Mouse (Mus musculus): ENCODE data around the gene Piwil4. TPM values are rescaled to one million over a fixed set of nuclear protein-coding genes. Genes with fewer than 3 reads are reported as not detected.

Piwil4 gene
- polyA plus RNA-seq, 1 experiment from 2014 or later: 0.21 TPM

- no peaks in the 10 kb centered on the region for H3K36me3 ChIP-seq (ENCODE audit: control insufficient read depth, insufficient read depth, low read length)
- H3K4me2 ChIP-seq (ENCODE audit: low read depth, low read length): no peak overlapping the region
- WGBS: 22% methylated on average over 7 of the region's 7 CpGs
- H3K27ac ChIP-seq (replicated peaks; ENCODE audit: low read depth, low read length): no peak overlapping the region
- no peaks in the 10 kb centered on the region for H3K4me1 ChIP-seq (ENCODE audit: control insufficient read depth, insufficient read depth, low read length)
- H3K27me3 ChIP-seq (replicated peaks; ENCODE audit: control insufficient read depth, insufficient read depth, low read length): no peaks in the 10 kb centered on the region
- no peak overlapping the region for H3K4me3 ChIP-seq (ENCODE audit: low read depth, low read length)
- no peaks in the 10 kb centered on the region for H3K9me3 ChIP-seq (ENCODE audit: control insufficient read depth, low read length)
- H3K9ac ChIP-seq (ENCODE audit: low read depth, low read length): no peak overlapping the region
- peak; percentile 52 for DNase-seq (ENCODE audit: low spot score)
- ATAC-seq (ENCODE audit: low read depth): peak; percentile 39; the same call in 1 of the 2 replicates
Measured at GRCm38 (mm10) chr9:14764765-14765164, 24.2 kb upstream of the Piwil4 start.

GRCm38 (mm10) chr9:14759261-14759660 is 18.7 kb upstream of the Piwil4 start:
- no peak overlapping the region for H3K27ac ChIP-seq (replicated peaks; ENCODE audit: low read depth, low read length)
- DNase-seq (ENCODE audit: low spot score): no peak
- no peak for ATAC-seq (ENCODE audit: low read depth)
- no peaks in the 10 kb centered on the region for H3K4me1 ChIP-seq (ENCODE audit: control insufficient read depth, insufficient read depth, low read length)
- no peaks in the 10 kb centered on the region for H3K9me3 ChIP-seq (ENCODE audit: control insufficient read depth, low read length)
- H3K4me3 ChIP-seq (ENCODE audit: low read depth, low read length): no peak overlapping the region
- no peaks in the 10 kb centered on the region for H3K27me3 ChIP-seq (replicated peaks; ENCODE audit: control insufficient read depth, insufficient read depth, low read length)
- no peaks in the 10 kb centered on the region for H3K36me3 ChIP-seq (ENCODE audit: control insufficient read depth, insufficient read depth, low read length)
- no peak overlapping the region for H3K4me2 ChIP-seq (ENCODE audit: low read depth, low read length)
- H3K9ac ChIP-seq (ENCODE audit: low read depth, low read length): no peak overlapping the region

DNA sequence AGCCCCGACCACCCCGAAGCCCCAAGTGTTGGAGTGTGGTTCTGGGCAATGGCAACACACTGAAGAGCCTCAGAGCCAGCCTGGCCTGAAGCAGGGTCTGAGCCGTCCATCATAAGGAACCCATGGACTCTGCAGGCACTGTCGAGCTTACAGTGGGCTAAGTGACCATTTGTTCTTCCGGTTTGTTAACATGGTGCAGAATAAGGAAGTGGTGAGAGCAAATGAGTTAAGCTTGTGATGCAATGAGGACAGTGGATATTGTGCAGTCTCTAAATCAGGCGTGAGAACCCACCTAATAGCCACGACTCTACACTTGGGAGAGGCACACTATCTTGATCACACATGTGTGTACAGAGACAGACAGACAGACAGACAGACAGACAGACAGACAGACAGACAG is 18.1 kb upstream of the Piwil4 start:
- no peak for ATAC-seq (ENCODE audit: low read depth)
- no peaks in the 10 kb centered on the region for H3K27me3 ChIP-seq (replicated peaks; ENCODE audit: control insufficient read depth, insufficient read depth, low read length)
- no peak overlapping the region for H3K4me2 ChIP-seq (ENCODE audit: low read depth, low read length)
- no peak overlapping the region for H3K27ac ChIP-seq (replicated peaks; ENCODE audit: low read depth, low read length)
- H3K4me1 ChIP-seq (ENCODE audit: control insufficient read depth, insufficient read depth, low read length): no peaks in the 10 kb centered on the region
- no peaks in the 10 kb centered on the region for H3K9me3 ChIP-seq (ENCODE audit: control insufficient read depth, low read length)
- WGBS: 71% methylated on average over 7 of the region's 7 CpGs
- no peak overlapping the region for H3K4me3 ChIP-seq (ENCODE audit: low read depth, low read length)
- DNase-seq (ENCODE audit: low spot score): no peak
- no peak overlapping the region for H3K9ac ChIP-seq (ENCODE audit: low read depth, low read length)
- H3K36me3 ChIP-seq (ENCODE audit: control insufficient read depth, insufficient read depth, low read length): no peaks in the 10 kb centered on the region

DNA sequence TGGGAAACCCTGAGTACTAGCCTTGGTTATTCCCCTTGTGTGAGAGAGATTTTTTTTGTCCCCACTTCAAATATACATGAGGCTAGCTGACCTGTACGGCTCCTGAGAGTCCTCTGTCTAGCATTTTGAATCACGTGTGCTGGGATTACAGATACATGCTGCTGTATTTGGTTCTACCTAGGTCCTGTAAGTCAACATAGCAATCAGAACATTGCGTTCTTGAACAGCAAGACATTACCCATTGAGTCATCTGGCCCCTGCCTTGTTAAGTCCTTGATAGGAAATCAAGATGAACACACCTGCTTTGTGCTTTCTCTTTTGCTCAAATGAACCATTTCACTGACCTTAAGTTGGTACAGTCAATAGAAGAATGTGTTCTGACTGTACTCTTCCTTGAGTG is 13.9 kb upstream of the Piwil4 start:
- WGBS: 79% methylated on average over 3 of the region's 3 CpGs

GRCm38 (mm10) chr9:14753947-14754346 is 13.4 kb upstream of the Piwil4 start:
- no peak overlapping the region for H3K4me2 ChIP-seq (ENCODE audit: low read depth, low read length)
- no peaks in the 10 kb centered on the region for H3K36me3 ChIP-seq (ENCODE audit: control insufficient read depth, insufficient read depth, low read length)
- H3K9ac ChIP-seq (ENCODE audit: low read depth, low read length): no peak overlapping the region
- DNase-seq (ENCODE audit: low spot score) (no peak), ATAC-seq (ENCODE audit: low read depth) (no peak)
- H3K4me1 ChIP-seq (ENCODE audit: control insufficient read depth, insufficient read depth, low read length): no peaks in the 10 kb centered on the region; the same call in none of the 2 replicates
- no peak overlapping the region for H3K27ac ChIP-seq (replicated peaks; ENCODE audit: low read depth, low read length)
- H3K27me3 ChIP-seq (replicated peaks; ENCODE audit: control insufficient read depth, insufficient read depth, low read length): peaks cover 6% of the 10 kb centered on the region; the same call in 1 of the 2 replicates
- H3K4me3 ChIP-seq (ENCODE audit: low read depth, low read length): no peak overlapping the region
- H3K9me3 ChIP-seq (ENCODE audit: control insufficient read depth, low read length): no peaks in the 10 kb centered on the region

More for the DNA sequence above, 13.9 kb upstream of the Piwil4 start:
- DNase-seq (ENCODE audit: low spot score) (no peak), ATAC-seq (ENCODE audit: low read depth) (no peak)
- no peak overlapping the region for H3K9ac ChIP-seq (ENCODE audit: low read depth, low read length)
- no peak overlapping the region for H3K27ac ChIP-seq (replicated peaks; ENCODE audit: low read depth, low read length)
- H3K4me1 ChIP-seq (ENCODE audit: control insufficient read depth, insufficient read depth, low read length): no peaks in the 10 kb centered on the region; the same call in none of the 2 replicates
- peaks cover 6% of the 10 kb centered on the region; the same call in 1 of the 2 replicates for H3K27me3 ChIP-seq (replicated peaks; ENCODE audit: control insufficient read depth, insufficient read depth, low read length)
- no peaks in the 10 kb centered on the region for H3K36me3 ChIP-seq (ENCODE audit: control insufficient read depth, insufficient read depth, low read length)
- H3K4me2 ChIP-seq (ENCODE audit: low read depth, low read length): no peak overlapping the region
- no peaks in the 10 kb centered on the region for H3K9me3 ChIP-seq (ENCODE audit: control insufficient read depth, low read length)
- no peak overlapping the region for H3K4me3 ChIP-seq (ENCODE audit: low read depth, low read length)

DNA sequence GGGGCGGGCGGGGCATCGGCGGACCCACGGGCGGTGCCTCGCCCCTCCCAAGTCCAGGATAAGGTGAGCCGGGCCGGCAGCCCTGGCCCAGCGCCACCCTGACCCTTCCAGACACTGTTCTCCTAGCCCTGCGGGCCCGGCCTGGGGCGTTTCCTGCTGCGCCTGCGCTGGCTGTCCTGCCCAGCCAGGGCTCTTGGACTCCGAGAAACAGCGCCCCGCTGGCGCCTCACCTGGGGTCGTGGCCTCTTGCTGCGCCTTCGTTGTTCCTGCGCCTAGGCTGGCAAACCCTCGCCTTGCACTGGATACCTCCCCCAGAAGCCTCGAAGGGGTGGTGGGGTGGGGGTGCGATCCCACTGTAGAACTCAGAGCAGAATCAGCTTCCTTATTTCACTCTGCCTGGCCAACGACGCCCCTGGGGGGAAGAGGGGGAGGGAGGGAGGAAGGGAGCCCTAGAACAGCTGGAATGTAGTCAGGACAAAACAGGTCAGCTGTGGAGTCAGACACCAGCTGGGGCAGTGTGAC is 11.5 kb upstream of the Piwil4 start, which contains the start of gene Fut4:
Gene Fut4 (minus strand): TSS at position 393 of the 522 bp plus-strand sequence.
- Histone ChIP-seq H3K4me1 (ENCODE audit: control insufficient read depth, insufficient read depth, low read length) (no peaks in the 10 kb centered on the region; the same call in none of the 2 replicates), H3K4me2 (ENCODE audit: low read depth, low read length) (peak within 1 kb of the TSS; percentile 91), H3K4me3 (ENCODE audit: low read depth, low read length) (peak within 1 kb of the TSS; percentile 57), H3K36me3 (ENCODE audit: control insufficient read depth, insufficient read depth, low read length) (no peaks in the 10 kb centered on the region), H3K9me3 (ENCODE audit: control insufficient read depth, low read length) (no peaks in the 10 kb centered on the region), H3K27me3 (replicated peaks; ENCODE audit: control insufficient read depth, insufficient read depth, low read length) (peaks cover 6% of the 10 kb centered on the region; the same call in 1 of the 2 replicates), H3K27ac (replicated peaks; ENCODE audit: low read depth, low read length) (no peak within 1 kb of the TSS), H3K9ac (ENCODE audit: low read depth, low read length) (peak within 1 kb of the TSS; percentile 73)
- 0% methylated on average over 15 of the region's 28 CpGs for WGBS
- peak; percentile 66 for ATAC-seq (ENCODE audit: low read depth)
- peak; percentile 44 for DNase-seq (ENCODE audit: low spot score)

DNA sequence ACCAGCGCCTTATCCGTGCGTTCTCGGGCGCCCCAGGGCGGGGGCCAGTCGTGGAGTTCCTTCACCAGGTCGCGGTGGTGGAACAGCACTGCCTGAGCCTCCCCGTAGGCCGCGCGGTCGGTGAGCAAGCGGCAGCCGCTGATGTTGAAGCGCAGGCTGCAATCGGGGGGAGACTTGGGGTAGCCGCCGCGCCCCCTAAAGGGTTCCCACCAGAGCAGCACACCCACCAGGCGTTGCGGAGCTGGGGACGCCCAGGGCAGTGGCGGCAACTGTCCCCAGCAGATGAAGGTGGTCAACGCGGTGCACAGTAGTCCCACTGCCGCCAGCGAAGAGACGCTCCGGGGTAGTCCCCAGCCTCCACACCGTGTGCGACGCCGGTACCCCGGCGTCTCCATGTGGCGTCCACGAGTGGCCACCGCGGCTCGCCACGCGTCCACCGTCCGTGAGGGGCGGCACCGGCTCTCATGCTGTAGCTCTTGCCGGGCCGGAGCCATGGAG is 11.0 kb upstream of the Piwil4 start:
- peak; percentile 55 for ATAC-seq (ENCODE audit: low read depth)
- DNase-seq (ENCODE audit: low spot score): peak; percentile 29
- Histone ChIP-seq H3K4me2 (ENCODE audit: low read depth, low read length) (peak overlapping the region; percentile 91), H3K9ac (ENCODE audit: low read depth, low read length) (peak overlapping the region; percentile 73), H3K27ac (replicated peaks; ENCODE audit: low read depth, low read length) (no peak overlapping the region), H3K9me3 (ENCODE audit: control insufficient read depth, low read length) (no peaks in the 10 kb centered on the region), H3K36me3 (ENCODE audit: control insufficient read depth, insufficient read depth, low read length) (no peaks in the 10 kb centered on the region), H3K4me1 (ENCODE audit: control insufficient read depth, insufficient read depth, low read length) (no peaks in the 10 kb centered on the region; the same call in none of the 2 replicates), H3K4me3 (ENCODE audit: low read depth, low read length) (peak overlapping the region; percentile 57), H3K27me3 (replicated peaks; ENCODE audit: control insufficient read depth, insufficient read depth, low read length) (peaks cover 6% of the 10 kb centered on the region; the same call in 1 of the 2 replicates)
- WGBS: 1% methylated on average over 28 of the region's 50 CpGs

DNA sequence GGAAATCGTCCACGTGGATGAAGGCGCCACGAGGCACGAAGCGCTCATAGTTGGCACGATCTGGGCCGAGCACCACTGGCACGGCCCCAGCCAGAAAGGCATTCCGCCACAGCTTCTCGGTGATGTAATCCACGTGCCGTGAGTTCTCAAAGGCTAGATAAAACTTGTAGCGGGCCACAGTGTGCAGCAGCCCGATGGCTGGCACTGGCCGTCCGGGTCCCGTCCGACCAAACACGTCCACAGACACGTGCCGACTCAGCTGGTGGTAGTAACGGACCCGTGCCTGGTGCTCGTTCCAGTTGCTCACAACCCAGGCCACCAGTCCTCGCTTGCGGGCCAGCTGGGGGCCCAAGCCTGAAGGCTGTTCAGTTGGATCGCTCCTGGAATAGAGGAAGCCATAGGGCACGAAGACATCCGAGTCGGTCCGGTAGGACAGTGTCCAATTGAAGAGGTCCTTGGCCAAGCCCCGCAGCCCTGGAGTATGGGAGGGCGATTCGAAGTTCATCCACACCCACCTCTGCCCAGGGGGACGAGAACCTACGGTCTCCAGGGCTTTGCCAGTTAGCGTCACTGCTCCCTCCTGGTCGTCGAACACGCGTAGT is 10.5 kb upstream of the Piwil4 start:
- H3K27ac ChIP-seq (replicated peaks; ENCODE audit: low read depth, low read length): no peak overlapping the region
- H3K27me3 ChIP-seq (replicated peaks; ENCODE audit: control insufficient read depth, insufficient read depth, low read length): peaks cover 6% of the 10 kb centered on the region; the same call in 1 of the 2 replicates
- no peak for DNase-seq (ENCODE audit: low spot score)
- no peak for ATAC-seq (ENCODE audit: low read depth)
- peak overlapping the region; percentile 73 for H3K9ac ChIP-seq (ENCODE audit: low read depth, low read length)
- 58% methylated on average over 42 of the region's 42 CpGs for WGBS
- peaks cover 3% of the 10 kb centered on the region for H3K4me1 ChIP-seq (ENCODE audit: control insufficient read depth, insufficient read depth, low read length)
- H3K4me3 ChIP-seq (ENCODE audit: low read depth, low read length): peak overlapping the region; percentile 57
- H3K9me3 ChIP-seq (ENCODE audit: control insufficient read depth, low read length): no peaks in the 10 kb centered on the region
- H3K4me2 ChIP-seq (ENCODE audit: low read depth, low read length): peak overlapping the region; percentile 91
- H3K36me3 ChIP-seq (ENCODE audit: control insufficient read depth, insufficient read depth, low read length): no peaks in the 10 kb centered on the region

All from embryonic facial prominence, embryonic 14.5 days (tissue).